Mouse (Mus musculus) left cerebral cortex, postnatal 25 days (tissue): Measurements from ENCODE around the gene Nr3c2. TPM values are rescaled to one million over a fixed set of nuclear protein-coding genes. Genes with fewer than 3 reads are reported as not detected.
A peak's percentile ranks its signal among the peaks of the same experiment; 100 is the strongest.

Source experiments
- DNase-seq, 2 experiments: peaks; one replicate each; pipeline ENCODE4 v3.0.0; 2022; ENCODE audit warnings: low spot score in 2 of 2, mixed read lengths in 1 of 2
- intact Hi-C: fragments of 180-260 bp; cut with DNase I; formaldehyde crosslinking; loops from one replicate; pipeline ENCODE4 v1.15.1; 2025
- total RNA-seq, 2 experiments: library from RNA; stranded (reverse); gene quantifications; 2 replicates each; pipeline ENCODE4 v1.2.3; 2021

Nr3c2 gene
- total RNA-seq, 2 experiments from 2014 or later, result 22.0 to 29.5 TPM

DNA sequence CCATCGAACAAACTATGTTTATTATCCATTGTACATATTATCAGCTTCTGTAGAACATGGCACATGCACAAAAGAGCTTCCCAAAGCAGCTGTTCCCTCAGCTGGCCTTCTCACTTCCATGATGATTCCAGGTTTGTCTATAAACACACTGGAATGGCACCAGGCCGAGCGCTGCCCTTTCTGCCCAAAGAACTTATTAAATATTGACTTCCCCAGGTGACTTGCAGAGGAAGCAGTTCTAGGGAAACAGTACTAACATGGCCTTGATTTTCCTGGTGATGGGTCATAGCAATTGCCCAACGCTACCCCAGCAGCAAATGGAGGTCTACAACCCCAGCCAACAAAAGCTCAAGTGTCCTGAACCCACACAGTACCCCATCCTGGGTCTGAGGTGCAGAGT, 379.0 kb downstream of the Nr3c2 start:
- intact Hi-C loops, result no loop called here
- no peak for DNase-seq

DNA sequence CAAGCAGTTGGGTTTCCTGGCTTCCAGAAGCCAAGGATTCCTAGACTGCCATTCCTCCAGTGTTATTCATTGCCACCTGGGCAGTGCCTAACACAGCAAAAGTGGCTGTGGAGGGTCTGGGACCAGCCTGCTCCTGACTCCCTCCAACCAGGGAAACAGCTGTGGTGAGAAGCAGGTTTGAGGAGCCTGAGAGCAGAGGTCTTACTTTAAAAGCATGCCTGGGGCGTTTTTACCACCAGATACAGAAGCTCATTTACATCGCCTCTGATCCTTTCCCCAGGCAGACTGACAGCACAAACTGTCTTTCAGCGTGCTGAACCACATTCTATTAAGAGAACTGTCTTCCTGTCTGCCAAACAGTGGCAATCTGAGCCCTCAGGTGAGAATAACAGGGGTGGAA, 380.7 kb downstream of the Nr3c2 start:
- intact Hi-C loops, result no loop called here
- DNase-seq, result no peak

GRCm38 (mm10) chr8:77282605-77283236, 383.5 kb downstream of the Nr3c2 start:
- DNase-seq, result no peak
- intact Hi-C loops, result no loop called here

DNA sequence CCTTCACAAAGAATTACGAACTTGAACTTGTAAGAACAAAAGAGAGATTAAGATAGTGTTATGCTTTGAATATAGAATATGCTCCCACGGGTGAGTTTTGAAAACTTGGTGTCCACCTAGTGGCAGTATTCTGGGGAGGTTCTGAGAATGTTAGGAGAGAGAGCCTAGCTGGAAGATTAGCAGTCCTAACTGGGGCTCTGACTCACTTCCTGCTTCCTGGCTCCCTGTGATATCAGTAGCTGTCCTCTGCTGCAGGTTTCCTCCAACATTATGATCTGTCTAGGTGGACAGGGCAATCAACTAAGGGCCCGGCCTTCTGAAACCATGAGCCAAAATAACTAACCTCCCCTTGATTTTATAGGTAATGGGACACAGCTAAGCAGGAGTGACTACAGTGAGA, 385.2 kb downstream of the Nr3c2 start:
- intact Hi-C loops, result no loop called here
- DNase-seq, result no peak

DNA sequence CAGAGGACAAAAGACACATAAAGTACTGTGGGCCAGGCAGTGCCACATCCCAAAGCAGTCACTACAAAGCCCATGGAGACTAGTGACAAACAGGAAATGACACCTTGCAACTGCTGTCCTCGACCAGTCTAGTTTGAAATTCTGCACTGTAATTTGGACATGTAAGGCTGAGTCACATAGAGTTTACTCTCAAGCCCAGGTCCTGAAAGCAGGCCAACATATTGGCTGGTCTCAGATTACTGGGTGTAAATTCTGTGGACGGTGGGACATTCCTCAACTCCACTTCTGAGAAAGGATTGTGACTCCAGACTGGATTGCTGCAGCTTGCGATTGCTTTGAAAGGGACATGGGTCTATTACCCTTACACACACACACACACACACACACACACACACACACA, 388.8 kb downstream of the Nr3c2 start:
- intact Hi-C loops, result no loop called here
- DNase-seq, result no peak

GRCm38 (mm10) chr8:77288492-77288891, 389.2 kb downstream of the Nr3c2 start:
- no peak for DNase-seq

GRCm38 (mm10) chr8:77292120-77292519, 392.9 kb downstream of the Nr3c2 start:
- intact Hi-C loops, result loop anchor here (5.0 kb wide), 1 partner anchor 35 kb away; no protein-coding TSS in a partner anchor
- no peak for DNase-seq

More at GRCm38 (mm10) chr8:77288492-77288891, 389.2 kb downstream of the Nr3c2 start:
- intact Hi-C loops, result no loop called here

DNA sequence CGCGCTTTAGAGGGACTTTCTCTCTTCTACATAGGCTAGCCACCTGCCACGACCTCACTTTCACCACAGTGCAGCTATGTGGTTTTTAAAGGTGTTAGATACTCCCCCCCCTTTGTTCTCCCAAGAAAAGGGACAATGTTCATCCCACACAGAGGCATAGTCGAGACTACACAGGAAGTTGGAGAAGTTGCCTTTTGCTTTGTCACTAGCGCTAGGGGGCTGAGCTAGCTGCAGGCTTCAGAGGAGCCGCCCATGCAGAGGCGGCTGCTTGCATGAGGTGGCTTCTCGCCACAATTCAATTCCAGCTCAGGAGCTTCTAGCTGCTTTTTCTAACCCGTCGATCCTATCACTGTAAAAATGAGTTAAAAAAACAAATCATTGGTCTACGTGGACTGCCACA, 393.4 kb downstream of the Nr3c2 start:
- intact Hi-C loops, result loop anchor here (5.0 kb wide), 1 partner anchor 35 kb away; no protein-coding TSS in a partner anchor
- DNase-seq, result peak in 1 of 2 experiments; percentile 80

DNA sequence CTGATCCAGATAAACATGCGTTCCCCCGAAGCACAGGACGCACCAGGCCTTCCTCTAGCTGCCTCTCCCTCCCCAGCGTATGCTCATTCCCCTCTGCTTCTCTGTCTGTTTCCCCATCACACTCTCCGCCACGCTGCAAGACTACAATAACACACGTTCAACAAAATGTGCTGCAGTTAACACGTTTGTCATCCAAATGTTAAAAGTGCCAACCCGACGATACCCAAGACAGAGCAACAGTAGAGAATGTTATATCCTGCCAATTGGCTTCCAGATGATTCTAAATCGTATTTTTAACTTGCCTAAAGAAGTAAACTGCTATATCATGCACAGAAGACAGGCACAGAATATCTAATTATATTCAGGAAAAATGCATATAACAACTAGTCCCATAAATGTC, 395.4 kb downstream of the Nr3c2 start:
- intact Hi-C loops, result loop anchor here (5.0 kb wide), 1 partner anchor 37 kb away; no protein-coding TSS in a partner anchor
- DNase-seq, result peak; percentile 31 to 73
